Mouse (Mus musculus): ENCODE results near the gene Tmem39b. TPM values are rescaled to one million over a fixed set of nuclear protein-coding genes. Genes with fewer than 3 reads are reported as not detected.

Tmem39b gene
- polyA plus RNA-seq (2014; fragmentation: Nextera tagmentation; extraction: Ambion mirVana), result 35.5 and 47.3 TPM in 2 replicates

DNA sequence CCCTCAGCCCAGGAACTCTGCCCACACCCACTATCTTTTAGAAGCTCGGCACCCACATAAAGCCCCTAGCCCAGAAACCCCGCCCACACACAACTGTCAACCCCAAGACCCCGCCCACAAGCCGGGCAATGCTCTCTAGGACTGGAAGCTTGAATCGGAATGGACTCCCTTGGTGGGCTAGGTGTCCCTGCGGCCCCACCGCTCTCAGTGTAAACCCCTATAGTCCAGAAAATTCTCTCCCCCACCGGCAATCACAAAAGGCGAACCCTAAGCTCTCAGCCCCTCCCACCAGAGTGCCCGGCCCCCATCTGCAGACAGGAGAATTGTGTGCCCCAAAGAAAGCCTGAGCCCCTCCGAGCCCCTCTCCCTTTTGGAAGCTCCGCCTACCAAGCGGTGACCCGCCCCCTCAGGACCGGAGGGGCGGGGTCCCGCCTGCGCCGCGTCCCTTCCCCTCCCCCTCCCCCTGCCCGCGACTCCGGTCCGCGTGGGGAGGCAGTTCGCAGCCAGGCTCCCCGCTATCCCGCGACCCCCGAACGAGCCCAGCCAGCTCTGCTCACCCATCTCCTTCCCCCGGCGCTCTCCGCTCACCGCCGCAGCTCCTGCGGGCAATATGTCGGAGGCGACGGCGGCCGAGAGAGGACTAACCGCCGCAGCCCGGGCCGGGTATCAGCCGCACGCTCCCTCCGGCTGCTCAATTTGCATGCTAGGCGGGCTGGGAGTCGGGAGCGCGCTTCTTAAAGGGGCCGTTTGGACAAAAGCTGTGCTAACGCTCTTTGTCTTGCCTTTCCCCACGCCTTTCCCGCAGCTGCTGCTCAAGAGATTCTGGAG is at the start of gene Tmem39b:
Gene Tmem39b (minus strand): TSS at position 681 of the 828 bp plus-strand sequence.
- Histone ChIP-seq H3K36me3 (ENCODE audit: control insufficient read depth, insufficient read depth, low read length) (peaks cover 7% of the 10 kb centered on the region), H3K9ac (ENCODE audit: low read length) (peak within 1 kb of the TSS; percentile 81), H3K4me1 (ENCODE audit: control insufficient read depth, insufficient read depth, low read length) (peaks cover 8% of the 10 kb centered on the region), H3K27ac (replicated peaks; ENCODE audit: low read depth, low read length) (peak within 1 kb of the TSS; percentile 87), H3K4me2 (ENCODE audit: low read depth, severe bottlenecking) (peak within 1 kb of the TSS; percentile 55), H3K27me3 (ENCODE audit: control insufficient read depth, insufficient read depth, low read length) (no peaks in the 10 kb centered on the region), H3K9me3 (ENCODE audit: control insufficient read depth, low read length) (no peaks in the 10 kb centered on the region), H3K4me3 (ENCODE audit: low read depth, low read length) (peak within 1 kb of the TSS; percentile 66)
- WGBS, result under 1% methylated on average over 38 of the region's 57 CpGs
- DNase-seq (ENCODE audit: low spot score) (peak; percentile 96), ATAC-seq (ENCODE audit: insufficient number of reproducible peaks, low FRiP score, low TSS enrichment, low read depth) (peak; percentile 84)

DNA sequence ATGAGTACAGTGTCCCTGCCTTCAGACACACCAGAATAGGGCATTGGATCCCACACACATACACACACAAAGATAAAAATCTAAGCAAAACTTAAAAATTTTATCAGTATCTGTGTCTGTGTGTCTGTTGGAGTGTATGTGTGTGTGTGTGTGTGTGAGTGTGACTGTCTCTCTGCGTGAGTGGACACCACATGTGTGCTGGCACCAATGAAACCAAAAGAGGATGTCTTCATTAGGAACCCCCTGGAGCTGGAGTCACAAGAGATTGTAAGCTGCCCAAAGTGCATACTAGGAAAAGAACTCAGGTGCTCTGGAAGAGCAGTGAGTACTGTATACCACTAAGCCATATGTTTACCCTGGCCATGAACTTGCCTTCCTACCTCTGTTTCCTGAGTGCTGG is 49.5 kb upstream of the Tmem39b start:
- 69% methylated on average over 1 of the region's 1 CpGs for WGBS
- H3K9me3 ChIP-seq (ENCODE audit: control insufficient read depth, low read length), result no peaks in the 10 kb centered on the region
- no peaks in the 10 kb centered on the region for H3K27me3 ChIP-seq (ENCODE audit: control insufficient read depth, insufficient read depth, low read length)
- peaks cover 9% of the 10 kb centered on the region for H3K4me1 ChIP-seq (ENCODE audit: control insufficient read depth, insufficient read depth, low read length)
- ATAC-seq (ENCODE audit: insufficient number of reproducible peaks, low FRiP score, low TSS enrichment, low read depth), result no peak
- no peaks in the 10 kb centered on the region for H3K36me3 ChIP-seq (ENCODE audit: control insufficient read depth, insufficient read depth, low read length)
- no peak overlapping the region for H3K27ac ChIP-seq (replicated peaks; ENCODE audit: low read depth, low read length)
- H3K4me2 ChIP-seq (ENCODE audit: low read depth, severe bottlenecking), result no peak overlapping the region
- DNase-seq (ENCODE audit: low spot score), result no peak
- H3K4me3 ChIP-seq (ENCODE audit: low read depth, low read length), result no peak overlapping the region
- H3K9ac ChIP-seq (ENCODE audit: low read length), result no peak overlapping the region

GRCm38 (mm10) chr4:129743494-129743893 is 46.9 kb upstream of the Tmem39b start:
- H3K27ac ChIP-seq (replicated peaks; ENCODE audit: low read depth, low read length), result peak overlapping the region; percentile 99
- H3K36me3 ChIP-seq (ENCODE audit: control insufficient read depth, insufficient read depth, low read length), result peaks cover 2% of the 10 kb centered on the region; the same call in 1 of the 2 replicates
- H3K9ac ChIP-seq (ENCODE audit: low read length), result peak overlapping the region; percentile 97
- peak overlapping the region; percentile 53 for H3K4me2 ChIP-seq (ENCODE audit: low read depth, severe bottlenecking)
- ATAC-seq (ENCODE audit: insufficient number of reproducible peaks, low FRiP score, low TSS enrichment, low read depth) (no peak), DNase-seq (ENCODE audit: low spot score) (peak; percentile 32)
- WGBS, result 26% methylated on average over 2 of the region's 2 CpGs
- peak overlapping the region; percentile 78; the same call in 1 of the 2 replicates for H3K4me3 ChIP-seq (ENCODE audit: low read depth, low read length)
- no peaks in the 10 kb centered on the region for H3K9me3 ChIP-seq (ENCODE audit: control insufficient read depth, low read length)
- no peaks in the 10 kb centered on the region for H3K27me3 ChIP-seq (ENCODE audit: control insufficient read depth, insufficient read depth, low read length)
- H3K4me1 ChIP-seq (ENCODE audit: control insufficient read depth, insufficient read depth, low read length), result peaks cover 9% of the 10 kb centered on the region

GRCm38 (mm10) chr4:129743010-129743390 is 46.4 kb upstream of the Tmem39b start:
- DNase-seq (ENCODE audit: low spot score) (peak; percentile 67), ATAC-seq (ENCODE audit: insufficient number of reproducible peaks, low FRiP score, low TSS enrichment, low read depth) (no peak)
- Histone ChIP-seq H3K27me3 (ENCODE audit: control insufficient read depth, insufficient read depth, low read length) (no peaks in the 10 kb centered on the region), H3K36me3 (ENCODE audit: control insufficient read depth, insufficient read depth, low read length) (peaks cover 2% of the 10 kb centered on the region; the same call in 1 of the 2 replicates), H3K4me2 (ENCODE audit: low read depth, severe bottlenecking) (peak overlapping the region; percentile 53), H3K27ac (replicated peaks; ENCODE audit: low read depth, low read length) (peak overlapping the region; percentile 99), H3K9ac (ENCODE audit: low read length) (peak overlapping the region; percentile 97), H3K4me1 (ENCODE audit: control insufficient read depth, insufficient read depth, low read length) (peaks cover 12% of the 10 kb centered on the region), H3K9me3 (ENCODE audit: control insufficient read depth, low read length) (no peaks in the 10 kb centered on the region), H3K4me3 (ENCODE audit: low read depth, low read length) (peak overlapping the region; percentile 78)
- WGBS, result 10% methylated on average over 7 of the region's 7 CpGs

GRCm38 (mm10) chr4:129742232-129743009 is 45.8 kb upstream of the Tmem39b start, which contains the start of gene Khdrbs1:
TSS of gene Khdrbs1 (minus strand) at chr4:129742303.
- WGBS, result under 1% methylated on average over 76 of the region's 76 CpGs
- no peaks in the 10 kb centered on the region for H3K27me3 ChIP-seq (ENCODE audit: control insufficient read depth, insufficient read depth, low read length)
- peaks cover 2% of the 10 kb centered on the region; the same call in 1 of the 2 replicates for H3K36me3 ChIP-seq (ENCODE audit: control insufficient read depth, insufficient read depth, low read length)
- peak within 1 kb of the TSS; percentile 78 for H3K4me3 ChIP-seq (ENCODE audit: low read depth, low read length)
- peak within 1 kb of the TSS; percentile 65 for H3K4me2 ChIP-seq (ENCODE audit: low read depth, severe bottlenecking)
- DNase-seq (ENCODE audit: low spot score) (peak; percentile 100), ATAC-seq (ENCODE audit: insufficient number of reproducible peaks, low FRiP score, low TSS enrichment, low read depth) (peak; percentile 90)
- peak within 1 kb of the TSS; percentile 97 for H3K9ac ChIP-seq (ENCODE audit: low read length)
- H3K9me3 ChIP-seq (ENCODE audit: control insufficient read depth, low read length), result no peaks in the 10 kb centered on the region
- H3K27ac ChIP-seq (replicated peaks; ENCODE audit: low read depth, low read length), result peak within 1 kb of the TSS; percentile 99
- H3K4me1 ChIP-seq (ENCODE audit: control insufficient read depth, insufficient read depth, low read length), result peaks cover 12% of the 10 kb centered on the region

- no peaks in the 10 kb centered on the region for H3K27me3 ChIP-seq (ENCODE audit: control insufficient read depth, insufficient read depth, low read length)
- peak; percentile 44; the same call in 1 of the 2 replicates for ATAC-seq (ENCODE audit: insufficient number of reproducible peaks, low FRiP score, low TSS enrichment, low read depth)
Observed at GRCm38 (mm10) chr4:129741974-129742231, 45.3 kb upstream of the Tmem39b start.

GRCm38 (mm10) chr4:129741251-129741973 is 44.8 kb upstream of the Tmem39b start:
- no peaks in the 10 kb centered on the region for H3K9me3 ChIP-seq (ENCODE audit: control insufficient read depth, low read length)
- peak overlapping the region; percentile 97 for H3K9ac ChIP-seq (ENCODE audit: low read length)
- H3K4me1 ChIP-seq (ENCODE audit: control insufficient read depth, insufficient read depth, low read length), result peaks cover 12% of the 10 kb centered on the region
- ATAC-seq (ENCODE audit: insufficient number of reproducible peaks, low FRiP score, low TSS enrichment, low read depth) (peak; percentile 7; the same call in 1 of the 2 replicates), DNase-seq (ENCODE audit: low spot score) (peak; percentile 66)
- under 1% methylated on average over 62 of the region's 62 CpGs for WGBS
- peak overlapping the region; percentile 94 for H3K27ac ChIP-seq (replicated peaks; ENCODE audit: low read depth, low read length)
- H3K4me2 ChIP-seq (ENCODE audit: low read depth, severe bottlenecking), result peak overlapping the region; percentile 65
- H3K4me3 ChIP-seq (ENCODE audit: low read depth, low read length), result peak overlapping the region; percentile 78
- no peaks in the 10 kb centered on the region for H3K27me3 ChIP-seq (ENCODE audit: control insufficient read depth, insufficient read depth, low read length)
- peaks cover 2% of the 10 kb centered on the region; the same call in 1 of the 2 replicates for H3K36me3 ChIP-seq (ENCODE audit: control insufficient read depth, insufficient read depth, low read length)

More at GRCm38 (mm10) chr4:129741974-129742231, 45.3 kb upstream of the Tmem39b start:
- under 1% methylated on average over 32 of the region's 34 CpGs for WGBS
- Histone ChIP-seq H3K9me3 (ENCODE audit: control insufficient read depth, low read length) (no peaks in the 10 kb centered on the region), H3K9ac (ENCODE audit: low read length) (peak overlapping the region; percentile 97), H3K4me1 (ENCODE audit: control insufficient read depth, insufficient read depth, low read length) (peaks cover 12% of the 10 kb centered on the region), H3K4me3 (ENCODE audit: low read depth, low read length) (peak overlapping the region; percentile 78), H3K36me3 (ENCODE audit: control insufficient read depth, insufficient read depth, low read length) (peaks cover 2% of the 10 kb centered on the region; the same call in 1 of the 2 replicates), H3K27ac (replicated peaks; ENCODE audit: low read depth, low read length) (peak overlapping the region; percentile 94), H3K4me2 (ENCODE audit: low read depth, severe bottlenecking) (peak overlapping the region; percentile 65)
- no peak for DNase-seq (ENCODE audit: low spot score)

All from limb, embryonic 11.5 days (tissue).